Mouse (Mus musculus) stomach, embryonic 16.5 days (tissue): ENCODE results near the gene Arhgap1. TPM values are rescaled to one million over a fixed set of nuclear protein-coding genes. Genes with fewer than 3 reads are reported as not detected.
A peak's percentile ranks its signal among the peaks of the same experiment; 100 is the strongest.
"Not testable (repeated sequence)": the region's sequence is repeated elsewhere in the genome, so short reads cannot be mapped to it uniquely, and the experiment has no call there.

Experiments
- ATAC-seq: fragments of 200-750 bp; cut with Nextera tagmentation; 2 replicates; pipeline ENCODE4 v1.8.0; 2017; ENCODE audit warnings: moderate number of reproducible peaks, moderate TSS enrichment; ENCODE audit not compliant: insufficient read depth, low FRiP score
- H3K27ac ChIP-seq: fragments of 300-500 bp; sonication (generic); 2 replicates; pipeline ENCODE4 v1.5.1; 2014; ENCODE audit warnings: low read length
- H3K27me3 ChIP-seq: fragments of 300-500 bp; sonication (generic); 2 replicates; pipeline ENCODE4 v1.6.1; 2014; ENCODE audit warnings: low read length, control low read depth, mixed read lengths; ENCODE audit not compliant: control insufficient read depth, insufficient read depth
- H3K36me3 ChIP-seq: fragments of 300-500 bp; sonication (generic); 2 replicates; pipeline ENCODE4 v1.6.1; 2014; ENCODE audit warnings: low read length; ENCODE audit not compliant: control insufficient read depth, insufficient read depth
- H3K4me1 ChIP-seq: fragments of 300-500 bp; sonication (generic); 2 replicates; pipeline ENCODE4 v1.6.1; 2014; ENCODE audit warnings: low read length, control low read depth, mixed read lengths; ENCODE audit not compliant: control insufficient read depth, insufficient read depth
- H3K4me2 ChIP-seq: fragments of 300-500 bp; sonication (generic); 2 replicates; pipeline ENCODE4 v1.6.1; 2014; ENCODE audit warnings: low read depth, low read length, mixed read lengths
- H3K4me3 ChIP-seq: fragments of 300-500 bp; sonication (generic); replicated peaks from 2 replicates; pipeline ENCODE4 v1.5.1; 2014; ENCODE audit warnings: mild to moderate bottlenecking, low read length
- H3K9ac ChIP-seq: fragments of 300-500 bp; sonication (generic); 2 replicates; pipeline ENCODE4 v1.6.1; 2014; ENCODE audit warnings: low read length
- H3K9me3 ChIP-seq: fragments of 300-500 bp; sonication (generic); replicated peaks from 2 replicates; pipeline ENCODE4 v1.6.1; 2016; ENCODE audit warnings: low read length, control low read depth; ENCODE audit not compliant: control insufficient read depth
- WGBS: fragments of 180-500 bp; shearing (Covaris S2); extraction: QIAGEN DNeasy Blood & Tissue Kit; methylation state at CpG from one replicate; pipeline ENCODE4 v1.1.7; 2014; 5-methylcytosine and 5-hydroxymethylcytosine counted together
- polyA plus RNA-seq: library from polyadenylated mRNA; unstranded; fragments of >200 nt; fragmentation: Nextera tagmentation; extraction: Ambion mirVana; gene quantifications from 2 replicates; pipeline ENCODE4 v1.2.1, GENCODE M21; 2015

Gene Arhgap1
- 144 and 157 TPM in 2 replicates for polyA plus RNA-seq

GRCm38 (mm10) chr2:91649553-91650359 lies at the start of gene Arhgap1, which contains the start of gene Zfp408:
Gene Arhgap1, plus strand, starts transcription at chr2:91649860.
Gene Zfp408, minus strand, starts transcription at chr2:91649791.
- peaks cover 18% of the 10 kb centered on the region for H3K4me1 ChIP-seq
- no peaks in the 10 kb centered on the region for H3K27me3 ChIP-seq
- ATAC-seq: peak; percentile 96
- under 1% methylated on average over 44 of the region's 44 CpGs for WGBS
- H3K9ac ChIP-seq: peak within 1 kb of the TSS; percentile 91
- H3K36me3 ChIP-seq: peaks cover 39% of the 10 kb centered on the region
- H3K9me3 ChIP-seq: no peaks in the 10 kb centered on the region
- peak within 1 kb of the TSS; percentile 97 for H3K4me2 ChIP-seq
- peak within 1 kb of the TSS; percentile 74 for H3K4me3 ChIP-seq
- peak within 1 kb of the TSS; percentile 96 for H3K27ac ChIP-seq

- Histone ChIP-seq H3K4me3 (no peak overlapping the region), H3K36me3 (peaks cover 40% of the 10 kb centered on the region), H3K9ac (no peak overlapping the region), H3K27ac (no peak overlapping the region), H3K9me3 (no peaks in the 10 kb centered on the region), H3K4me1 (no peaks in the 10 kb centered on the region), H3K4me2 (no peak overlapping the region), H3K27me3 (no peaks in the 10 kb centered on the region)
- 94% methylated on average over 4 of the region's 4 CpGs for WGBS
- ATAC-seq: no peak
Observed at GRCm38 (mm10) chr2:91600475-91600874, 49.2 kb upstream of the Arhgap1 start.

- no peaks in the 10 kb centered on the region for H3K9me3 ChIP-seq
- no peak overlapping the region for H3K4me3 ChIP-seq
- 88% methylated on average over 4 of the region's 4 CpGs for whole genome bisulfite sequencing
- H3K4me1 ChIP-seq: no peaks in the 10 kb centered on the region
- H3K9ac ChIP-seq: no peak overlapping the region
- no peak overlapping the region for H3K4me2 ChIP-seq
- ATAC-seq: no peak
- H3K27ac ChIP-seq: no peak overlapping the region
- H3K27me3 ChIP-seq: no peaks in the 10 kb centered on the region
- H3K36me3 ChIP-seq: peaks cover 37% of the 10 kb centered on the region
Observed at GRCm38 (mm10) chr2:91602389-91602788, 47.3 kb upstream of the Arhgap1 start.

- H3K4me2 ChIP-seq, H3K36me3 ChIP-seq, H3K4me3 ChIP-seq, H3K27ac ChIP-seq, H3K27me3 ChIP-seq, ATAC-seq, H3K9me3 ChIP-seq, H3K9ac ChIP-seq, H3K4me1 ChIP-seq: not testable (repeated sequence)
Observed at GRCm38 (mm10) chr2:91609370-91609769, 40.3 kb upstream of the Arhgap1 start.

GRCm38 (mm10) chr2:91622356-91622755 lies 27.3 kb upstream of the Arhgap1 start:
- ATAC-seq: no peak
- no peak overlapping the region for H3K27ac ChIP-seq
- no peaks in the 10 kb centered on the region for H3K4me1 ChIP-seq
- no peak overlapping the region for H3K9ac ChIP-seq
- 92% methylated on average over 5 of the region's 5 CpGs for WGBS
- no peaks in the 10 kb centered on the region for H3K9me3 ChIP-seq
- peaks cover 35% of the 10 kb centered on the region for H3K36me3 ChIP-seq
- no peak overlapping the region for H3K4me3 ChIP-seq
- no peak overlapping the region for H3K4me2 ChIP-seq
- H3K27me3 ChIP-seq: no peaks in the 10 kb centered on the region

- H3K36me3 ChIP-seq: peaks cover 29% of the 10 kb centered on the region
- H3K4me3 ChIP-seq, H3K9me3 ChIP-seq, H3K4me1 ChIP-seq, H3K9ac ChIP-seq, H3K27me3 ChIP-seq, H3K4me2 ChIP-seq, ATAC-seq, H3K27ac ChIP-seq: not testable (repeated sequence)
- WGBS: 86% methylated on average over 7 of the region's 7 CpGs
Observed at GRCm38 (mm10) chr2:91623366-91623765, 26.3 kb upstream of the Arhgap1 start.

GRCm38 (mm10) chr2:91627486-91627885 lies 22.2 kb upstream of the Arhgap1 start:
- WGBS: 71% methylated on average over 5 of the region's 5 CpGs
- H3K4me3 ChIP-seq: no peak overlapping the region
- H3K27me3 ChIP-seq: no peaks in the 10 kb centered on the region
- H3K36me3 ChIP-seq: peaks cover 4% of the 10 kb centered on the region; the same call in 1 of the 2 replicates
- H3K9me3 ChIP-seq: no peaks in the 10 kb centered on the region
- no peak overlapping the region for H3K9ac ChIP-seq
- no peak for ATAC-seq
- H3K4me2 ChIP-seq: no peak overlapping the region
- H3K27ac ChIP-seq: no peak overlapping the region
- no peaks in the 10 kb centered on the region for H3K4me1 ChIP-seq

GRCm38 (mm10) chr2:91628171-91628570 lies 21.5 kb upstream of the Arhgap1 start:
- Histone ChIP-seq H3K9me3 (no peaks in the 10 kb centered on the region), H3K9ac (no peak overlapping the region), H3K4me1 (no peaks in the 10 kb centered on the region), H3K4me3 (no peak overlapping the region), H3K27ac (no peak overlapping the region), H3K4me2 (no peak overlapping the region), H3K27me3 (no peaks in the 10 kb centered on the region), H3K36me3 (peaks cover 4% of the 10 kb centered on the region; the same call in 1 of the 2 replicates)
- no peak for ATAC-seq
- WGBS: 87% methylated on average over 8 of the region's 8 CpGs

- Histone ChIP-seq H3K4me1 (no peaks in the 10 kb centered on the region), H3K36me3 (no peaks in the 10 kb centered on the region), H3K27ac (no peak overlapping the region), H3K9ac (no peak overlapping the region), H3K4me2 (no peak overlapping the region), H3K27me3 (no peaks in the 10 kb centered on the region), H3K9me3 (no peaks in the 10 kb centered on the region), H3K4me3 (no peak overlapping the region)
- 77% methylated on average over 18 of the region's 18 CpGs for WGBS
- no peak for ATAC-seq
Observed at GRCm38 (mm10) chr2:91629682-91630081, 20.0 kb upstream of the Arhgap1 start.
